Mouse (Mus musculus) spleen, postnatal 4 days (tissue): ENCODE data around the gene Sypl.

ENCODE experiments used
- DNase-seq, 2 experiments: peaks; one replicate each; pipeline ENCODE4 v3.0.0; 2022; ENCODE audit warnings: low spot score in 2 of 2

Sypl gene

DNA sequence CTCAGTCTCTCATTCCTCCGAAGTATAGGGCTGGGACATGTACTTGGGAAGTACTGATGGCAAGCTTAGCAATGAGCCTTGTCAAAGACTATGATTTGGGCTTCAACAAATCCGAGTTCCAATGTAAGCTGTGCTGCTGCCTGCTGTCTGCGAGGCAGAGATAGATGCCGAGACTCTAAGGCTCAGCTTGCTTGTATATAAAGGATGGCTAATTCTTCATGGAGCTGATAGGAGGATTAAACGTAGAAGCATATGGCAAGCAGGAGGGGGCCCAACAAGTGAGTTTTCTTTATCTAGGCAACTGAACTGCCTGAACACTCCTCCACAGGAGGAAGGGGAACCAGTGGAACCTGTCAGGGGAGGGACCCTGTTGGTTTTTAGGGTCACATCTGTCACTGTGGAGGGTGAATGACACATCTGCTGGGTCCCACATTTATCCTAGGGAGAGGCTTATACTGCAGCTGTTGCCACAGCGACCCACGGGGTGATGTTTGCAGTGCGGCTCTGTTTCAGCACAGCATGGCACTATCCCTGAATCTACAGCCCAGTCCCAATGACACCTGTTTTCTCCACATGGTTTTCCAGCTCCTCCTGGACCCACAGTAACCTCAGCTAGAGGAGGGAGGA, 49.8 kb downstream of the Sypl start:
- DNase-seq: no peak

DNA sequence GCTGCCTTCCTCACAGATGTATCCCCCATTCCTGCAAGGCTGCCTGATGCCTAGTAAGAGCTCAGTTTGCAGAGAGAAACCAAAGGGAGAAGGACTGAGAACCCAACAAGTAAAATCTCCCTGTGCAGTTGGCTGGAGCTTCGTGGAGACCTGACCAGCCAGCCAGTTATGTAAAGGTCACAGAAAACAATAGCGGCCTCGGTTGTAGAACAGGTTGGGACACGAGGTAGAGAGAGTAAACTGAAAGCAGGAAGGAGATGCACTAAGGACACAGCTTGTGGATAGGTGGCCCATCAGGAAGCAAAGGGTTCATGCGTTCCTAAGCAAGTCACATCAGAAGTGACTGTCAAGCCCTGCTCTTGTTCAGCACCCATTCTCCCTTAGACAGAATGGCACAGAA, 52.2 kb downstream of the Sypl start:
- no peak for DNase-seq

DNA sequence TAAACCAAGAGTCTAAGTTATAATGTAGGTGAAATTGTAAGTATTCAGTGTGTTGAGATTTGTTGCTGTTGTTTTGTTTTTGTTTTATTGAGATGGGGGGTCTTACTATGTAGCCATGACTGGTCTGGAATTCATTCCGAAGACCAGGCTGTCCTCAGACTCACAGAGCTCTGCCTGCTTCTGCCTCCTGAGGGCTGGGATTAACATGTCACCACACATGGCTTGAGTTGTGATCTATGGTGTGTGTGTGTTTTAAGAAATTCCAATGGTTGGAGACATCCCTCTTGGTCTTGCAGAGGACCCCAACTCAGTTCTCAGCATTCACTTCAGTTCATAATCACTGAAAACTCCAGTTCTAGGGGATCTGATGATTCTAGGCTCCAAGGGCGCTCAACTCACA, 53.5 kb downstream of the Sypl start:
- DNase-seq: no peak

DNA sequence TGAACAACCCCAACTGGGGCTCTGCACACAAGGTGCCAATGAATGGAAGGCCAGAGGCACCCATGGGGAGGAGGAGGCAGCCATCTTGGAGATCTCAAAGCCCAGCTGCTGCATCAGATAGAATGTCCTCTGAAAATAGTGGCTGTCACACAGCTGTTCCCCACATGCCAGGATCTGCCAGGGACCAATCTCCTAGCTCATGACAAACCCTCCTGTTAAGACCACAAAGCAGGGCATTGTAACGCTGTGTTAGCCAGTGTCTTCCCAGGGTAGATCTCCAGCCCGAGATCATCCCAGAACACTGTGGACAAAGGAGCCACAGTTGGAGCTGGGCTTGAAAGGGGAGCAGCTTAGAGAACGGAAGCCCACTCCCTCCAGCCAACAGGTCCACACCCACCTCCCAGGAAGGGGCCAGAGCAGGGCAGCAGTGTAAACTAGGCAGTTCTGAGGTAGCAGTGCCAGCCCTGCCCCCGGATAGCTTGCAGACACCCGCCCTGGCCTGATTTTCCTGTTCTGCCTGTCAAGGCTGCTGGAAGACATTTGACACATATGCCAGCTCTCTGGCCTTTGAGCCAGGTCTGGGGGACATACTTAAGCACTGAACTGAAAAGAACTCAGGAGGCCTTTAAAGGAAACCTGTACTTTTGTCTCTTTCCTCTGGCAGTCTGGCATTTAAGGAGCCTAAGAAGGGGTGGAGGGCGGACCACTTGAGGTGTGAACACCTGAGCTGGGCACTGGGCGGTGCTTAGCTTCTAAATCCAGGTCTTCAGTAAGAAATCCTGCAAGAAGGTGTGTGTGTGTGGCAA, 54.8 kb downstream of the Sypl start:
- no peak for DNase-seq

DNA sequence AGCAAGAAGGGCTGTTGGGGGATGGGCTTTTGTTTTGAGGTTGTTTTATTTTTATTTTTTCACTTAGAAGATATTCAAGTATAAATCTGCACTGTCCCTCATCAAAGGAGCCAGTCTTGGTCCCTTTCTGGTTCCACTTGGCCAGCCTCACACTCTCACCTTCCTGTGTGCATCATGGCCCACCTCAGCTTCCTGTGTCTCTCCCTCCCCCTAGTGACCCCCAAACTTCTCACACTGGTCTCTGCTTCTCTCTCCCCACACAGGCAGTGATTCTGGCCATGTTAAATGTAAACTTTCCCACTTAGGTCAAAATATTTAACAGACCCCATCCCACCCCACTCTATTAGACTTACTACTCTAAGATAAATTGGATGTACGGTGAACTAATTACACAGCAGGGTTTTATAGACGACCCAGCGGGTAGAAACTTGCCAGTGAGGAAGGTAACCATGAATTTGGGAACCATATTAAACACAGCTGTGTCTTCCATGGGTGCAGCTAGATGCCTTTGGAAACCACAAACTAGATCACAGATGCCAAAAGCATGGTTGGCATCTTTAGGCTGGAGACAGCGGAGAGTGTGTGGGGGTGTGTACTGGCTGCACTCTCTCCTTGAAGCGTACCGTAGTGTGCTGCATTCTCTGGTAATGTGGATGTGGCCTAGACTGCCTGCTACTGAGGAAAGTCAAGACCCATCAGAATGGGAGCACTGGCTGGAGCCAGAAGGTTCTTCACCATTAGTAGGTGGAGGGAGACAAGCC, 55.7 kb downstream of the Sypl start:
- DNase-seq: no peak

DNA sequence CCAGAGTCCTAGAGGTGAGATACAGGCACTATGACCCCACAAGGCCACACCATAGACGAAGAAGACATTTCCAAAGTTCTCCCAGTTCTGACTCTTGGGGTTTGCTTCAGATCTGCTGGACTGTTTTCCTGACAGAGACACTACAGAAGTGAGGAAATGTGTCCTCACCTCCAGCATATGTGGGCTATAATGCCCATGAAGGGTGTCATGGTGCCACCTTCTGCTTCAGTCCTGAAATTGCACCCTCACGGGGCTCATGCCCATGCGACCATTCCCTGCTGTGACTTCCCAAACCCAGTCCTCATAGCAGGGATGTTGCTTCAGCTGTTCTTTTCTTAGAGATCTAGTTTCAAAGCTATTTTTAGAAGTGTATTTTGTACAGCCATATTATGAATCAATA, 56.3 kb downstream of the Sypl start:
- peak; percentile 47 to 73 for DNase-seq

DNA sequence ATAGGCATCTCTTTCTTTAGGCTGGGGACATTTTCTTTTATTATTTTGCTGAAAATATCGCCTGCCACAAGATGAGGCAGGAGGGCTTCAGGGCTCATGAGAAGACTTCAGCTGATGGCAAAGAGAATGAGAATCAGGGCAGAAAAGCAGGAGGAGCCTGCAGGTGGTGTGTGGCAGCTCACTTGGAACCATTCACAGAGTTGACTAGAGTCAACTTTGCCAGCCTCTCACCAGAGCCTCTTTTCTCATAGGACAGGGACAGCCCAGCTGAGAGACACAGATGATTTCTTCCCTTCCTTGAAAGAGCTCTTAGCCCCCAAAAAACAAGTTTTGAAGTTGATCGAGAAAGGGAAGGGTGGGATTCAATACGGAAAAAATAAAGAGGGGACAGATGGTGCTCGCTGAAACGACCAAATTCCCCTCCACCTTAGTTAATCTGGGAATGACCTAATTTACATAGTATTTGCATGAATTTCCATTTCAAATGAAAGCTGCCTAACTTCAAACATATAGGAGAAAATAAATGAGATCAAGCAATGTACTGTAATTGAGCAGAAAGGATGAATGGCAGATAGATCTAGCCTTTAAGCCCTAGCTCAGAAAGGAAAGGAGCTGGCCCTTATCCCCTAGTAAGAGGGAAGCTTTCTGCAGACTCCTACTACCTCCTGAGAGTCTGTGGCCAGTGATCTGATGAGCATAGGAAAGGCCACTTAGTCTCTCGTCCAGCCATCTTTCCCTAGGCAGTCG, 60.5 kb downstream of the Sypl start:
- DNase-seq: no peak

DNA sequence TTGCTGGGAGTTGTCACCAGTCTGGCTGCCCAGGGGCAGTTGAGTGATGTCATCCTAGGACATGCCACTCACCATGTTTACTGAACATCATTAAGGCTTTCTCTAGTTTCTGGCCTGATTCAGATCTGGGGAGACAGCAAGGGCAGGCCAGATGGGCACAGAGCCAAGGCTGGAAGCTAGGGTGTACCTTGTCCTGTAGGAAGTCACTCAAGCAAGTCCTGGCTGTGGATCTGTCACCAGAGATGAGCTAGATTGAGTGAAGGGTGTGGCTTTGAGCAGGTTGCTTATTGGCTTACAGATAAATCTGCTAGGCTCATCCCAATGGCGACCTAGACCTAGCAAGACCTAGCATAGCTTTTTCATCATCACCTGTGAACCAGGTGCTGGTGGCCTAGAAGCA, 61.4 kb downstream of the Sypl start:
- DNase-seq: no peak

DNA sequence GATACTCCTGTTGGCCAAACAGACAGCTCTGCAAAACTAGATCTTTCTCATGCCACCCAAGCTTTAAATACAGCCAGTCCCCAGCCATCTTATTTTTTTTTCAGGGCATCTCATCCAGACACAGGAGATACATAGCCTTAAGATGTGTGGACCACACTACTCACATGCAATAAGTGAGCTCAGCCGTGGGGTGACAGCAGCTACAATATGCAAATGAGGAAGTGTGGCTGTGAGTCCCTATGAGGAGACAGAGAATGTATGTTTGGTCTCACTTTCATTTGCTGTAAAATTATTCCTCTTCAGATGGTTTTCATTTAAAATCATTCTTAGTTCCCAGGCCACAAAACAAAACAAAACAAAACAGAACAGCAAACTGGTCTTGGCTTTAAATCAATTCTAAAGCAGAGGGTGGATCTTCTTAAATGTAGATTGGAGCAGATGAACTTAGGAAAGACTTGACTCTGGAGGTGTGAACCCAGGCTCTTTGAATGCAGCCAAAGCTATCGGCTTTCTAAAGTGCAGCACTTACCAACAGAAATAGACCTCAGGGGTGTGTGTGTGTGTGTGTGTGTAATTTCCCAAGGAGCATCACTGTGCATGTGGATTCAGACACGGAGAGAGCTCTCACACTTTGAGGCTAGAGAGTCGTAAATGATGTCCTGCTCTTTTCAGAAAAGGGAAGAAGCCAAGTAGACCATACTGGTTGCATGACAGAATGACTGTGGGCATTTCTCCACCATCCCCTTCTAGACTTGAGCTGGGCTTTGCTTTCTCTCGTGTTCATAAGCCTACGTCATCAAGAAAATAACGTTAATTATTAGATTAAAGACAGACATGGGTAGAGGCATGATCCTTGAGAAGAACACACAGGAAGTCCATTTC, 63.4 kb downstream of the Sypl start:
- DNase-seq: no peak

DNA sequence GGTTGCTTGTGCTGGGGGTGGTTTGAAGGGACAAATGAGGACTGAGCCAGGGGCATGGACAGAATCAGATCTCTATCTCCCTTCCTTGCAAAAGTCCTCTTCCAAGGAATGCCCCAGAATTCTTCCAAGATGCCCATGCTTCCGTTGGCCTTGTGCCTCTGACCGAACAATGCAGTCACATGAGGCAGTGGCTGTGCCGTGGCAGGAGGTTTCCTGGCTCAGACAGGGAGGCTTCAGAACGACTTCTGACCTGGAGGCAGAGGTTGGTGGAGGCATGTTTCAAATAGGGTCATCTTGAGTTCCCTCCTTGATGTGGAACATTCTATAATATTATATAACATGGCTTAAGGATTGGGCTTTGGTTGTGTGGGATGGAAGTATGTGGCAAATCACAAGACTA, 64.9 kb downstream of the Sypl start:
- DNase-seq: no peak

DNA sequence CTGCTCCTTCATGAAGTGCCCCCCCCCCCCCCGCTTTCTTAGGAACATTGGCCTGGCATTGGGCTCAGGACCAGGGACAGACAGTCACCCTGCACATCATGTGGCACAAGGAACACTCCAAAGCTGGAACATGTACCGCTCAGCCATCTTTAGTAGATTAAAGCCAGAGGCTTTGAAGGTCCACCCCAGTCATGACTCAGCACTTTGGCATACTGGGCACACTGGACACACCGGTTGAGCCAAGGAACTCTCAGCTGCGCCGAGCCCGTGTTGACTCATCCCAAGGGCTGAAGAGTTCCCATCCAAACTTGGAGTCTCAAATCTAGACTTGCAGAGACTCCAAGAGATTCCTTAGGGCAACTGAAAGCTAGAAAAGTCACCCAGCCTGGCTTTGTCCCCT, 66.3 kb downstream of the Sypl start:
- no peak for DNase-seq

DNA sequence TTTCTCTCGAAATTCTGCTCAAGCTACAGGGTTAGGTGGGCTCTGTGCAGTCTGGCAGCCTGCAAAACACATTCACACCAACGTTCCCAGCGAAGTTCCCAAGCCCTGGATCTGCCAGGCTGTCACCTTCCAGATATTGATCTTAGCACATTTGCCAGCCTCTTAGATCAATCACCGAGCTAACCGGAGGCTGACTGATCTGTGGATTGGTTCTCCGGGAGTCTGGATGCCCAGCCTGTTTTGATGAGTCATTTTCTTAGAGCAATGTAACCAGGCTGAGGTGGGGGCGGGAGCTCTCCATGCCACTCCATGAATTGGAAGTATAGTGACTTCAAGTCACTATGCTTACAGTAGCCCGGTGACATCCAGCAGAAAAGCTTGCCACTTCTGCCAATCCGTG, 67.4 kb downstream of the Sypl start:
- no peak for DNase-seq

DNA sequence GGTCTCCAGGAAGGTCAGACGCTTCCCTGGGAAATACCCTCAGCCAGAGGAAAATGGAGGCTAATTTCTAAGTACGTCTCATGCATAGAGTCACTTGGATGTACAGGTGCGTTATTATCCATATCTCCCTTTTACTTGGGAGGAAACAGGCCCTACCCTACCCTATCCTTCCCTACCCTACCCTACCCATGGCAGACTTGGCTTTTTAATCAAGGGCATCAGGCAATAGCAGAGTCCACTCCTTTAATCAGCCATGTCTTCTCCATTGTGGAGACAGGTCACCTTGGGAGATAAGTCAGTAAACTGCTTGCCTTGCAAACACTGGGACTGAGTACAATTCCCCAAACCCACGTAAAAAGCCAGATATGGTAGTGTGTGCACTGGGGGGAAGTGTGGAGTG, 68.1 kb downstream of the Sypl start:
- DNase-seq: no peak

DNA sequence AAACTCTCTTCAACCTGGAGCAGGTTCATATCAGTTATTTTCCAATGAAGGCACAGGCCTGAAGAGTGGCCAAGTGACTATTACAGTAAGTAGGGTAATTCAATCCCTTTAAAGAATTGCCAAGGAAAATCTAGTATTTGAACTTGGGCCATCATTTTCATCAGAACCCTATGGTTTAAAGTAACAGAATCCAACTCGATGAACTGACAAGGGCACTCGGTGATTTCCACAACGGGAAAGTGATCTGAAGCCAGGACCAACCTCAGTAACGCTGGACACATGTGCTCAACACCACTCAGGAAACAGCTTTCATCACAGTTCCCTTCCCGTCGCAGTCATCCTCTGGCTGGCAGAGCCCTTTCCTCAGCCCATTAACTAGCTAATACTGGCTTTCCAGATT, 70.8 kb downstream of the Sypl start:
- DNase-seq: no peak

DNA sequence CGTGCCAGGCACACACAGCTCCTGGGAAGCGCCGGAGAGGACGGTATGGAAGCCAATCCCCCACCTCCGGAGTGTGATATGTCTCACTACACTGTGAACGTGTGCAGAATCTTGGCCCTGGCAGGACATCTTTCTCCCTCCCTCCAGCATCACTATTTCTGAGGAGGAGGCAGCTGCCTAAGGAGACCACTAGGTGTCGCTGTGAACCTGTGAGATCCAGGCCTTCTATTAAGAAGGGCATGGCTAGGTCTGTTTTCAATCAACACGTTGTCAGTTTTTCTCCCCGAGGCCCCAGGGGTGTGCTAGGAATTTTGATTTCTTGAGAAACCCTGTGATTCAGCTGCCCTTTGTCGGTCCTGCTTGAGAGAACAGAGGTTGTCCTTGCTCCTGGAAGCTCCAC, 73.4 kb downstream of the Sypl start:
- DNase-seq: peak; percentile 68 to 85

DNA sequence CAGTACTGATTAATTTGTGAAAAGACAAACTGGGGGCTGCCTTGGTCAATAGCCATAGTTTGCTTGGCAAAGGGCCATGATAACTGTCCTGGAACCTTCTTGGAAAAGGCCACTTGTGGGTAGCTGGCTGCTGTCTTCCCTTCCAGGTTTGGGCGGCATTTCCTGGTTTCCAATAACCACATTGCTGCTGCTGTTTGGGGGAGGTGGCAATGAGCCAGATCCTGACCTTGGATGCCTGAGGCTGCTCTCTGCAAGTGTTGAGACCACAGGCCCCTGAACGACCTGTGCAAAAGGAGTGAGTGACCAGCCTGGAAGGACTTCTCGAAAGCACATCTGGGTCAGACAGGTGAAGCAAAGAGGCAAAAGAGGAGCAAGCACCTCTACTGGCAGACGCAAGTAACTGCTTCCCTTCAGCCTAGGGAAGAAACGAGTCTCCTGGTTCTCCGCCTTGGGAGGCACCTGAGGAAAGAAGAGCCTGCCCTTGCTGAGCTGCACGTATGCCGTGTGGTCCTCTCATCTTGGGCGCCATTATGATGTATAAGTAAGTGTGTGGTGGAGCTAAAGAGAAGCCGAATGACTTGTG, 74.5 kb downstream of the Sypl start:
- DNase-seq: no peak

DNA sequence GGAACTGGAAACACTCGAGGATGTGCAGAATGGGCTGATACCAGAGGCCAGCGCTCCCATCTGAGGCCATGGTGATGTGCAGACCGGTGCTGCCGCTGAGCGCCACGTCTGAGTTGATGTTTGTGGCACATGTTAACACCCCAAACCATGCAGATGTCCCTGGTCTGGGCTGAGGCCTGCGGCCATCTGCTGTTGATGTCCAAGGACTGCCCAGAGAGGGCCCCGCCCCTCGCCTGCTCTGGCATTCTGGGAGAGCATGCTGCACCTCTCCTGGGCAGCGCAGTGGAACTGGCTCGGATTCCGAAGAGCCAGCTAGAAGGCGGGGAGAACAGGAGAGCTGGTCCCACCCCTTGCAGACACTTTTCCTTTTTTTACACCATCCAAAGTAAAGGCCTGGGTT, 75.0 kb downstream of the Sypl start:
- DNase-seq: no peak
